Mouse (Mus musculus) testis, adult 2 months (tissue): ENCODE results near the gene Acsl1.

Experiments
- CTCF ChIP-seq: fragments of 200-500 bp; IDR thresholded peaks from 2 replicates; pipeline ENCODE4 v1.5.1; 2012; ENCODE audit warnings: low read depth, mild to moderate bottlenecking, inconsistent platforms, low read length, moderate library complexity; ENCODE audit not compliant: control insufficient read depth, insufficient read depth, insufficient replicate concordance
- POLR2A ChIP-seq: fragments of 200-500 bp; IDR thresholded peaks from 2 replicates; pipeline ENCODE4 v1.6.1; 2012; ENCODE audit warnings: low read depth, mild to moderate bottlenecking, inconsistent platforms, low read length, moderate library complexity; ENCODE audit not compliant: control insufficient read depth

GRCm38 (mm10) chr8:46512538-46512937 lies 41.7 kb downstream of the Acsl1 start:
- TF ChIP-seq POLR2A (no peak), CTCF (no peak)
